Mouse (Mus musculus) layer of hippocampus, adult 8-10 months (tissue): ENCODE results near the gene Fam90a1a. TPM values are rescaled to one million over a fixed set of nuclear protein-coding genes. Genes with fewer than 3 reads are reported as not detected.

Experiments used
- total RNA-seq, 4 experiments: library from RNA; stranded (reverse); gene quantifications; 2 replicates each; pipeline ENCODE4 v1.2.4; 2022

Gene Fam90a1a
- total RNA-seq, 4 experiments from 2014 or later: not detected

Other genes starting within 250 kb of the Fam90a1a start
- gene Defa24, start 224.2 kb upstream of the Fam90a1a start, total RNA-seq: not detected
- gene Defb50, start 135.2 kb upstream of the Fam90a1a start, total RNA-seq: not detected
- gene Defb2, start 118.8 kb upstream of the Fam90a1a start, total RNA-seq: not detected
- gene Defb10, start 99.8 kb upstream of the Fam90a1a start, total RNA-seq: not detected
- not detected for gene Defb9, start 73.3 kb upstream of the Fam90a1a start, total RNA-seq
- not detected for gene Defb11, start 52.3 kb upstream of the Fam90a1a start, total RNA-seq
- not detected for gene Defb15, start 26.0 kb upstream of the Fam90a1a start, total RNA-seq
- gene Defb35, start 20.4 kb upstream of the Fam90a1a start, total RNA-seq: not detected
- not detected for gene Defb13, start 12.0 kb upstream of the Fam90a1a start, total RNA-seq
- gene Ccdc70, start 11.1 kb downstream of the Fam90a1a start, total RNA-seq: not detected
- gene Atp7b, start 101.6 kb downstream of the Fam90a1a start, total RNA-seq: 1 to 10 TPM; 2.2 to 3.4 (median 2.7) TPM
- 10 to 100 TPM; 26.8 to 43.1 (median 34.3) TPM for gene Alg11, start 102.0 kb downstream of the Fam90a1a start, total RNA-seq
- 1 to 10 TPM in 1 of 4 experiments, under 1 TPM in 3; 0.25 to 1.2 (median 0.40) TPM for gene Nek5, start 166.3 kb downstream of the Fam90a1a start, total RNA-seq
- gene Nek3, start 207.7 kb downstream of the Fam90a1a start, total RNA-seq: 1 to 10 TPM; 2.3 to 3.7 (median 2.4) TPM
- gene Ckap2, start 227.1 kb downstream of the Fam90a1a start, total RNA-seq: under 1 TPM; 0.39 to 0.91 (median 0.84) TPM
- 10 to 100 TPM; 22.3 to 26.4 (median 24.8) TPM for gene Vps36, start 234.1 kb downstream of the Fam90a1a start, total RNA-seq